Mouse (Mus musculus) thymus, adult 2 months (tissue): ENCODE measurements around the gene Sorbs2. TPM values are rescaled to one million over a fixed set of nuclear protein-coding genes. Genes with fewer than 3 reads are reported as not detected.

Experiments used
- DNase-seq: peaks from one replicate; pipeline ENCODE4 v3.0.0; 2021
- H3K27ac ChIP-seq: fragments of 200-500 bp; 2 replicates; pipeline ENCODE4 v1.5.1; 2012; ENCODE audit warnings: low read length, control low read depth; ENCODE audit not compliant: control insufficient read depth, insufficient read depth
- H3K27me3 ChIP-seq: fragments of 200-500 bp; 2 replicates; pipeline ENCODE4 v1.6.1; 2012; ENCODE audit warnings: mild to moderate bottlenecking, low read length, moderate library complexity, mixed read lengths; ENCODE audit not compliant: control insufficient read depth, insufficient read depth
- H3K36me3 ChIP-seq: fragments of 200-500 bp; 2 replicates; pipeline ENCODE4 v1.6.1; 2012; ENCODE audit warnings: mild to moderate bottlenecking, low read length, moderate library complexity; ENCODE audit not compliant: control insufficient read depth, insufficient read depth
- H3K4me1 ChIP-seq: fragments of 200-500 bp; replicated peaks from 2 replicates; pipeline ENCODE4 v1.6.1; 2012; ENCODE audit warnings: low read length; ENCODE audit not compliant: control insufficient read depth, insufficient read depth
- H3K4me3 ChIP-seq: fragments of 200-500 bp; 2 replicates; pipeline ENCODE4 v1.5.1; 2012; ENCODE audit warnings: mild to moderate bottlenecking, low read length, control low read depth, moderate library complexity; ENCODE audit not compliant: control insufficient read depth, insufficient read depth
- CTCF ChIP-seq: fragments of 200-500 bp; IDR thresholded peaks from 2 replicates; pipeline ENCODE4 v1.5.1; 2012; ENCODE audit warnings: mild to moderate bottlenecking, control low read depth, low read length, moderate library complexity, borderline replicate concordance; ENCODE audit not compliant: control insufficient read depth, poor library complexity, insufficient read depth; ENCODE audit errors: extremely low read depth
- POLR2A ChIP-seq: fragments of 200-500 bp; IDR thresholded peaks from 2 replicates; pipeline ENCODE4 v1.6.1; 2012; ENCODE audit warnings: mild to moderate bottlenecking, low read length, control low read depth, moderate library complexity; ENCODE audit not compliant: control insufficient read depth, poor library complexity, insufficient read depth; ENCODE audit errors: extremely low read depth
- WGBS: fragments of 180-500 bp; shearing (Covaris S2); methylation state at CpG from one replicate; pipeline ENCODE4 v1.1.7; 2018; 5-methylcytosine and 5-hydroxymethylcytosine counted together
- polyA plus RNA-seq: library from polyadenylated mRNA; depleted of rRNA; stranded (reverse); fragments of >200 nt; gene quantifications from 2 replicates; pipeline ENCODE4 v1.2.3, GENCODE M21; 2012

Sorbs2 gene
- polyA plus RNA-seq, 1 experiment, result 9.0 TPM

DNA sequence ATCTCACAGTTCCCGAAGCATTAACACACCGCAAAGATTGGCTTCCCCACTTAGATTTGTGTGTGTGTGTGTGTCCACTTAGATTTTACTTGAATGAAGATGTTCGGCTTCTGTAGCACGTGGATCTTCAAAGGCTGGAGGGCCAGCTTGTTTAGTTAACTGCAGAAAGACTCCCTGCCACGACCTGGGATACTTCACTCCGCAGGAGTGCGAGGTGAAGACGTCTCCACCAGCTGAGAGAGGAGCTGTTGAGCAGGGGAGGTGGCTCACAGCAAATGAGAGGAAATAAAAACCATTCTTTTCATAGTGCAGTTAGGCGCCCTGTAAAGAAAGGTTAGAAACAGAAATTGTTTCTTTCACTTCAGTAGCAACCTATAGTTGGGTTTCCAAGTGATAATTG lies 107.5 kb downstream of the Sorbs2 start:
- no peak overlapping the region for H3K27ac ChIP-seq
- TF ChIP-seq POLR2A (no peak), CTCF (no peak)

DNA sequence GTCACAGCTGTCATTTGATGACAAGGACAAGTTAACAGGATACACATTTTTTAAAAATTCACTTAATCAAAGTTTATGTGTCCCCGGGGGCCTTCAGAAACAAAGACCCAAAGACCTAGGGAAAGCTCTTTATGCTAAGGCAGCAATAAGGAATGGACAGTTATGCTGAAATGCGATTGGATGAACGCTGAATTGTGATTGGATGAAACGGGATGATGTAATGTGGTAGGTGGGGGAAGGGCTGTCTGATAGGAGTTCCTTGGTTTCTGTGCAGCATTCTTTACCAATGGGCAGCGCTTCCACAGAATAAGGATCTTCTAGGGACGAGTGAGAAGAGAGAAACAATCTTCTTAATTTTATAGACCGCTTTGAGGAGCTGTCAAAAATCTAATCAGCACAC lies 108.0 kb downstream of the Sorbs2 start:
- Histone ChIP-seq H3K4me1 (no peaks in the 10 kb centered on the region), H3K27ac (no peak overlapping the region), H3K4me3 (no peak overlapping the region), H3K27me3 (no peaks in the 10 kb centered on the region), H3K36me3 (no peaks in the 10 kb centered on the region)
- WGBS, result 70% methylated on average over 7 of the region's 7 CpGs
- no peak for TF ChIP-seq CTCF
- TF ChIP-seq POLR2A, result no peak
- no peak for DNase-seq

More for the DNA sequence above, 107.5 kb downstream of the Sorbs2 start:
- H3K4me1 ChIP-seq, result no peaks in the 10 kb centered on the region
- H3K27me3 ChIP-seq, result no peaks in the 10 kb centered on the region
- H3K36me3 ChIP-seq, result no peaks in the 10 kb centered on the region
- no peak for DNase-seq
- H3K4me3 ChIP-seq, result no peak overlapping the region
- 30% methylated on average over 9 of the region's 9 CpGs for WGBS

DNA sequence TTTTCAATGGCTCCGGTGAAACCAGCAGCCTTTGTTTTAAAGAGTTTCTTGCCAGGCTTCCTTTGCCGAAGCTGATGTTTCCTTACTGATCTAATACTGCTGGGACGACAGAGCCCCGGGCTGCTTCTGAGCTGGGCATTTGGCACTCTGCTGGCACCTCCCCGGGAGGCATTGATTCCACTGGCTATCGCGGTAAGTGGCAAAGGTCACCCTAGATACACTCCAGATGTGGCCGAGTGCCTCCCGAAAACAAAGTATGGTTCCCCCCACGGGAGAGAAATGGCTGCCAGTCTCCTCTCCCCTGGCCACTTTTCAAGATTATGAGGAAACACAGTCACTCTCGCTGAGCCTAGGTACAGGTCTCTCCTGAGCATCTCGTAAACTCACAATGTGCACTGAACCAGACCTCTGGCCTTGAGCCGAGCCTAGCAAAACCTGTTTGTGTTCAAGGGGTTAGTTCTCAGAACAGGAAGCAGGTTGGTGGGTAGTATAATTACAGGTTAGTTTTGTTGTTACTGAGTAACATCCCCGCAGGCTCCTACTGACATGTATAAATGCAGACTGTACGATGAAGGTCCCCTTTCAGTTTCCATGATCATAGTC lies 114.1 kb downstream of the Sorbs2 start:
- Histone ChIP-seq H3K27me3 (no peaks in the 10 kb centered on the region), H3K27ac (no peak overlapping the region), H3K4me3 (no peak overlapping the region), H3K4me1 (no peaks in the 10 kb centered on the region), H3K36me3 (no peaks in the 10 kb centered on the region)
- no peak for DNase-seq
- 89% methylated on average over 15 of the region's 15 CpGs for WGBS
- no peak for TF ChIP-seq CTCF

DNA sequence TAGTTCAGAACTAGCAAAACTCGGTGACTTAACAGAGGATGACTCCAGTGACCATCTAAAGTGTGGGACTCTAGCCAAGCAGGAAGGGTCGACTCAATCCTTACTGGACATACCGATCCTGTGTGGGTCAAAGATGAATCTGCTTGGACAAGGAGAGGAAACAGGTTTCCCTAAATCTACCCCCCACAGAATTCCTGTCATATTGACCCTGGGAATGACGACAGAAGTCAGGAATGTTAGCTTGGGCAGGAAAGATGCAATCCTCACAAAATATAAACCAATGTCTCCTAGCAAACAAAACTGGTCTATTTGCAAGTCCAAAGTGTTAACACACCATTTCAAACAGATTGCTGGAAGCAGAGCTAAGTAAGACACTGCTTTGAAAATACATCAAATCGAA lies 118.8 kb downstream of the Sorbs2 start:
- no peak for TF ChIP-seq POLR2A
- TF ChIP-seq CTCF, result no peak
- Histone ChIP-seq H3K27me3 (no peaks in the 10 kb centered on the region), H3K4me1 (no peaks in the 10 kb centered on the region), H3K27ac (no peak overlapping the region), H3K36me3 (no peaks in the 10 kb centered on the region), H3K4me3 (no peak overlapping the region)
- DNase-seq, result no peak
- WGBS, result 71% methylated on average over 5 of the region's 5 CpGs

DNA sequence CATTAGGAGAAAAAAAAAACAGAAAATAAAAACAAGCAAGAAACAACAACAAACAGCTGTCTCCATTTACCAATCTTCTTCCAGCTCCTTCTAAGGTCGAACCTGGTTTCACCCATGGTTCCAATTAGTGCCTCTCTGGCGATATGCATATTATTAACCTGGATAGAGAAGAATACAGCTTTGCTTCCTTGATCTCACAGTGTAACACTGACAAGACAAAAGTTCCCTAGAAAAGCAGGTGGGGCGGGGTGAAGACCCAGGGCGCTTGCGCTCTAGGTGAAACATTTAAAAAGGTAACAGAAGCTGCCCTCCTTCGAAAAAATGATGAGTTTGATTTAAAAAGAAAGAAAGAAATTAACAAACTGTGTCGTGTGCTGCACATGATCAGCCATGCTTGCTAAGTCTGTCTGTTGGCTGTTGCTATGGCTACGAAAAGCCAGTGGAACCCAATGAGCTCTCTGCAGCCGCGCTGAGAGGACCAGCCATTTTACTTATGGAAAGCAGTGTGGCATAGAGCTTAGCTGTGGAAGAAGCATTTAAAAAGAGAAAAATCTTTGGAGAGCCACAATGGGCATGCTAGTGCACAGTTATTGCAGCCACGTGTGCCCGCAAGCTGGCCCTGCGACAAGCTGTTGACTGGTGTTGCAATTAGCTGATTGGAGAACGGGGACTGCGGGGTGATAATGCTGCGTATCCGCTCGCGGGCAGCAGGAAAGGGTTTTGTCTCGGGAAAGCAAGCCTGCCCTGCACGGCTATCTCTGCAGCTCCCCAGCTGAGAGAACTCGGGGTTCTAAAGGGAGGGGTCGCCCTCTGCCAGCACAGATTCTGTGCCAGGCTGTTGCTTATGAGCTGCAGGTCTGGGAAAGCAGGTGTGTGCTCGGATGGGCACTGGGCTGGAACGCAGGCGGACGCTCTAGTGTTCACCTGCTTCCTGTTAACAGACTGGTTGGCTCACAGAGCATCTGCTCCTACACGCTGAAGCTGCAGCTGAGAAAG lies 120.0 kb downstream of the Sorbs2 start:
- Histone ChIP-seq H3K27me3 (no peaks in the 10 kb centered on the region), H3K27ac (no peak overlapping the region), H3K4me3 (peak overlapping the region; percentile 2; the same call in 1 of the 2 replicates), H3K4me1 (no peaks in the 10 kb centered on the region), H3K36me3 (no peaks in the 10 kb centered on the region)
- TF ChIP-seq POLR2A, result no peak
- TF ChIP-seq CTCF, result no peak
- 5% methylated on average over 28 of the region's 28 CpGs for WGBS
- no peak for DNase-seq

DNA sequence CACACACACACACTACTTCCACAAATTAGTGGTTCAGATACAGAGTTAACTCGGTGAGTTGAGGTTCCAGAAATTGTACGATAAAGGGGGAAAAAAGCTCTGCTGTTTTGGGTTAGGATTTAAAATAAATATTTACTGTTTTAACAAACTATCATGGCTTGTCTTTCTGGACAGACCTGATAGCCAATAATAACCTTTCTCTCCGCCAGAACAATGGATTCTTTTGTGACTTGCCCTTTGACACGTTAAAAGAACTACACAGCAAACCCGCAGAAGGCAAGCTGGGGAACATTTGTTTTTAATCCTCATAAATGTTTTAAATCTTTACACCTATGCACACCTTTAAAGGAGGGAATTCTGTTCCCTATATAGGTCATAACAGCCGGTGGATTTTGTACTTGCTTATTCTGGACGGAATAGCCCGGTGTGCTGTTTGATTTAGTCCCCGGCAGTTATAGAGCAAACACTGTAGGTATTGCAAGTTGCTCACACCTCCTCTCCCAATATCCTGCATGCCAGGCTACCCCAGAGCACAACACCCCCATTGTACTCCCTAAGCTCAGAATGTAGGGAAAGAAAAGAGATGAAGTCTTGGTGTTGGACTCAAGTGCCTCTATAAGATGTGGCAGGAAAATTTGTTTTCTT lies 121.0 kb downstream of the Sorbs2 start:
- no peaks in the 10 kb centered on the region for H3K4me1 ChIP-seq
- no peak overlapping the region for H3K4me3 ChIP-seq
- no peaks in the 10 kb centered on the region for H3K36me3 ChIP-seq
- TF ChIP-seq POLR2A (no peak), CTCF (no peak)
- 60% methylated on average over 9 of the region's 9 CpGs for WGBS
- H3K27me3 ChIP-seq, result no peaks in the 10 kb centered on the region
- no peak overlapping the region for H3K27ac ChIP-seq
- DNase-seq, result no peak

DNA sequence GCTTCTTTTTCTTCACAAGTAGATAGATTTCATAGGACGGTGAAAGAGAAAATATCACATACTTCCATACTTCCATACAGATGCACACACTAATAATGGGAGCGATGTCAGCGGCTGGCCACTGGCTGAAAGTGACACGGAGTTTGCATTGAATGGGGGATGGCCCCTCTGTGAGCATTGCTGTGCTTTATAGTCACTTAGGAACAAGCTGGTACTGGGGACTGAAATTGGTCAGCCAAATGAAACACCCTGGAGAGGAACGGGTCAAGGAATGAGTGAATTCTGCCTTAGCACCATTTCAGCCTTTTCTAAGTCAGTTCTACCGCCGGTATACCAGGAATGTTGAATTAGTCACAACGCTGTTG lies 121.5 kb downstream of the Sorbs2 start:
- H3K4me1 ChIP-seq, result no peaks in the 10 kb centered on the region
- no peak for DNase-seq
- no peaks in the 10 kb centered on the region for H3K36me3 ChIP-seq
- no peak overlapping the region for H3K27ac ChIP-seq
- 89% methylated on average over 8 of the region's 8 CpGs for WGBS
- TF ChIP-seq POLR2A (no peak), CTCF (no peak)
- no peaks in the 10 kb centered on the region for H3K27me3 ChIP-seq
- H3K4me3 ChIP-seq, result no peak overlapping the region
